Mouse (Mus musculus): ENCODE measurements around the gene Dscaml1. TPM values are rescaled to one million over a fixed set of nuclear protein-coding genes. Genes with fewer than 3 reads are reported as not detected.

The Dscaml1 gene
- polyA plus RNA-seq, 1 experiment from 2014 or later: 0.01 TPM

GRCm38 (mm10) chr9:45487179-45487801 is 60.9 kb downstream of the Dscaml1 start:
- ATAC-seq (ENCODE audit: insufficient read depth): no peak
- H3K27ac ChIP-seq (replicated peaks): no peak overlapping the region
- H3K36me3 ChIP-seq (replicated peaks): no peaks in the 10 kb centered on the region
- no peaks in the 10 kb centered on the region for H3K4me1 ChIP-seq (replicated peaks)
- H3K4me2 ChIP-seq: no peak overlapping the region
- no peaks in the 10 kb centered on the region for H3K9me3 ChIP-seq (replicated peaks)
- no peaks in the 10 kb centered on the region for H3K27me3 ChIP-seq
- H3K9ac ChIP-seq: no peak overlapping the region
- 56% methylated on average over 12 of the region's 12 CpGs for WGBS (ENCODE audit: insufficient replicate concordance)
- H3K4me3 ChIP-seq (replicated peaks): no peak overlapping the region

- no peak for ATAC-seq (ENCODE audit: insufficient read depth)
- H3K27ac ChIP-seq (replicated peaks): no peak overlapping the region
- H3K4me1 ChIP-seq (replicated peaks): no peaks in the 10 kb centered on the region
- no peak overlapping the region for H3K9ac ChIP-seq
- 63% methylated on average over 2 of the region's 2 CpGs for WGBS (ENCODE audit: insufficient replicate concordance)
- H3K4me2 ChIP-seq: no peak overlapping the region
- H3K4me3 ChIP-seq (replicated peaks): no peak overlapping the region
- H3K27me3 ChIP-seq: no peaks in the 10 kb centered on the region
- no peaks in the 10 kb centered on the region for H3K36me3 ChIP-seq (replicated peaks)
- no peaks in the 10 kb centered on the region for H3K9me3 ChIP-seq (replicated peaks)
Observed at GRCm38 (mm10) chr9:45490899-45491298, 64.5 kb downstream of the Dscaml1 start.

- Histone ChIP-seq H3K36me3 (replicated peaks) (no peaks in the 10 kb centered on the region), H3K9ac (no peak overlapping the region), H3K9me3 (replicated peaks) (no peaks in the 10 kb centered on the region), H3K4me1 (replicated peaks) (no peaks in the 10 kb centered on the region), H3K27ac (replicated peaks) (no peak overlapping the region), H3K4me3 (replicated peaks) (no peak overlapping the region), H3K27me3 (no peaks in the 10 kb centered on the region), H3K4me2 (no peak overlapping the region)
- ATAC-seq (ENCODE audit: insufficient read depth): no peak
- WGBS (ENCODE audit: insufficient replicate concordance): 57% methylated on average over 3 of the region's 3 CpGs
Observed at GRCm38 (mm10) chr9:45494889-45495288, 68.5 kb downstream of the Dscaml1 start.

GRCm38 (mm10) chr9:45496340-45496739 is 69.9 kb downstream of the Dscaml1 start:
- no peaks in the 10 kb centered on the region for H3K9me3 ChIP-seq (replicated peaks)
- H3K4me2 ChIP-seq: no peak overlapping the region
- H3K36me3 ChIP-seq (replicated peaks): no peaks in the 10 kb centered on the region
- H3K27ac ChIP-seq (replicated peaks): no peak overlapping the region
- WGBS (ENCODE audit: insufficient replicate concordance): 62% methylated on average over 3 of the region's 3 CpGs
- H3K27me3 ChIP-seq: no peaks in the 10 kb centered on the region
- H3K9ac ChIP-seq: no peak overlapping the region
- no peaks in the 10 kb centered on the region for H3K4me1 ChIP-seq (replicated peaks)
- ATAC-seq (ENCODE audit: insufficient read depth): no peak
- no peak overlapping the region for H3K4me3 ChIP-seq (replicated peaks)

- no peaks in the 10 kb centered on the region for H3K4me1 ChIP-seq (replicated peaks)
- no peak overlapping the region for H3K4me2 ChIP-seq
- H3K9ac ChIP-seq: no peak overlapping the region
- H3K27ac ChIP-seq (replicated peaks): no peak overlapping the region
- no peak for ATAC-seq (ENCODE audit: insufficient read depth)
- H3K9me3 ChIP-seq (replicated peaks): no peaks in the 10 kb centered on the region
- H3K4me3 ChIP-seq (replicated peaks): no peak overlapping the region
- 47% methylated on average over 1 of the region's 1 CpGs for WGBS (ENCODE audit: insufficient replicate concordance)
- no peaks in the 10 kb centered on the region for H3K27me3 ChIP-seq
- H3K36me3 ChIP-seq (replicated peaks): no peaks in the 10 kb centered on the region
Observed at GRCm38 (mm10) chr9:45496944-45497343, 70.5 kb downstream of the Dscaml1 start.

- H3K4me2 ChIP-seq: no peak overlapping the region
- H3K9ac ChIP-seq: no peak overlapping the region
- no peaks in the 10 kb centered on the region for H3K27me3 ChIP-seq
- H3K4me3 ChIP-seq (replicated peaks): no peak overlapping the region
- no peaks in the 10 kb centered on the region for H3K36me3 ChIP-seq (replicated peaks)
- no peak overlapping the region for H3K27ac ChIP-seq (replicated peaks)
- no peaks in the 10 kb centered on the region for H3K4me1 ChIP-seq (replicated peaks)
- no peak for ATAC-seq (ENCODE audit: insufficient read depth)
- WGBS (ENCODE audit: insufficient replicate concordance): 34% methylated on average over 10 of the region's 10 CpGs
- no peaks in the 10 kb centered on the region for H3K9me3 ChIP-seq (replicated peaks)
Observed at GRCm38 (mm10) chr9:45499267-45499666, 72.8 kb downstream of the Dscaml1 start.

GRCm38 (mm10) chr9:45500071-45500595 is 73.7 kb downstream of the Dscaml1 start:
- H3K9ac ChIP-seq: no peak overlapping the region
- H3K27ac ChIP-seq (replicated peaks): no peak overlapping the region
- H3K4me3 ChIP-seq (replicated peaks): no peak overlapping the region
- WGBS (ENCODE audit: insufficient replicate concordance): 51% methylated on average over 3 of the region's 3 CpGs
- no peak for ATAC-seq (ENCODE audit: insufficient read depth)
- no peaks in the 10 kb centered on the region for H3K9me3 ChIP-seq (replicated peaks)
- no peak overlapping the region for H3K4me2 ChIP-seq
- H3K36me3 ChIP-seq (replicated peaks): no peaks in the 10 kb centered on the region
- no peaks in the 10 kb centered on the region for H3K4me1 ChIP-seq (replicated peaks)
- no peaks in the 10 kb centered on the region for H3K27me3 ChIP-seq

- Histone ChIP-seq H3K4me3 (replicated peaks) (no peak overlapping the region), H3K27me3 (no peaks in the 10 kb centered on the region), H3K4me1 (replicated peaks) (0 out of 2 replicates have a peak, but pooled peaks cover 2% of the 10 kb centered on the region), H3K9me3 (replicated peaks) (no peaks in the 10 kb centered on the region), H3K36me3 (replicated peaks) (no peaks in the 10 kb centered on the region), H3K27ac (replicated peaks) (no peak overlapping the region), H3K4me2 (no peak overlapping the region), H3K9ac (no peak overlapping the region)
- ATAC-seq (ENCODE audit: insufficient read depth): no peak
- 62% methylated on average over 5 of the region's 5 CpGs for WGBS (ENCODE audit: insufficient replicate concordance)
Observed at GRCm38 (mm10) chr9:45501295-45501927, 75.0 kb downstream of the Dscaml1 start.

GRCm38 (mm10) chr9:45501963-45502641 is 75.7 kb downstream of the Dscaml1 start:
- Histone ChIP-seq H3K4me2 (no peak overlapping the region), H3K4me3 (replicated peaks) (no peak overlapping the region), H3K9me3 (replicated peaks) (no peaks in the 10 kb centered on the region), H3K4me1 (replicated peaks) (0 out of 2 replicates have a peak, but pooled peaks cover 2% of the 10 kb centered on the region), H3K36me3 (replicated peaks) (no peaks in the 10 kb centered on the region), H3K9ac (no peak overlapping the region), H3K27ac (replicated peaks) (no peak overlapping the region), H3K27me3 (no peaks in the 10 kb centered on the region)
- no peak for ATAC-seq (ENCODE audit: insufficient read depth)
- 39% methylated on average over 14 of the region's 14 CpGs for WGBS (ENCODE audit: insufficient replicate concordance)

- Histone ChIP-seq H3K4me2 (no peak overlapping the region), H3K4me3 (replicated peaks) (no peak overlapping the region), H3K27ac (replicated peaks) (no peak overlapping the region), H3K36me3 (replicated peaks) (no peaks in the 10 kb centered on the region), H3K9me3 (replicated peaks) (no peaks in the 10 kb centered on the region), H3K9ac (no peak overlapping the region), H3K27me3 (no peaks in the 10 kb centered on the region), H3K4me1 (replicated peaks) (0 out of 2 replicates have a peak, but pooled peaks cover 2% of the 10 kb centered on the region)
- 50% methylated on average over 5 of the region's 5 CpGs for WGBS (ENCODE audit: insufficient replicate concordance)
- no peak for ATAC-seq (ENCODE audit: insufficient read depth)
Observed at GRCm38 (mm10) chr9:45504977-45505376, 78.5 kb downstream of the Dscaml1 start.

GRCm38 (mm10) chr9:45505487-45505939 is 79.1 kb downstream of the Dscaml1 start:
- Histone ChIP-seq H3K27ac (replicated peaks) (no peak overlapping the region), H3K4me3 (replicated peaks) (no peak overlapping the region), H3K9ac (no peak overlapping the region), H3K4me2 (no peak overlapping the region), H3K36me3 (replicated peaks) (no peaks in the 10 kb centered on the region), H3K9me3 (replicated peaks) (no peaks in the 10 kb centered on the region), H3K4me1 (replicated peaks) (0 out of 2 replicates have a peak, but pooled peaks cover 2% of the 10 kb centered on the region), H3K27me3 (no peaks in the 10 kb centered on the region)
- WGBS (ENCODE audit: insufficient replicate concordance): 15% methylated on average over 4 of the region's 4 CpGs
- peak; percentile 81 for ATAC-seq (ENCODE audit: insufficient read depth)

Measured in liver, embryonic 15.5 days (tissue).